Mouse (Mus musculus) thymus, postnatal 25 days (tissue): Measurements from ENCODE around the gene a.

ENCODE experiments used
- DNase-seq: peaks from one replicate; pipeline ENCODE4 v3.0.0; 2022

The a gene

GRCm38 (mm10) chr2:154790656-154791483 lies at the start of gene a, which contains the start of gene Raly:
a (plus strand) TSS chr2:154791402.
Raly (plus strand) TSS chr2:154791096.
- DNase-seq, result peak; percentile 98

DNA sequence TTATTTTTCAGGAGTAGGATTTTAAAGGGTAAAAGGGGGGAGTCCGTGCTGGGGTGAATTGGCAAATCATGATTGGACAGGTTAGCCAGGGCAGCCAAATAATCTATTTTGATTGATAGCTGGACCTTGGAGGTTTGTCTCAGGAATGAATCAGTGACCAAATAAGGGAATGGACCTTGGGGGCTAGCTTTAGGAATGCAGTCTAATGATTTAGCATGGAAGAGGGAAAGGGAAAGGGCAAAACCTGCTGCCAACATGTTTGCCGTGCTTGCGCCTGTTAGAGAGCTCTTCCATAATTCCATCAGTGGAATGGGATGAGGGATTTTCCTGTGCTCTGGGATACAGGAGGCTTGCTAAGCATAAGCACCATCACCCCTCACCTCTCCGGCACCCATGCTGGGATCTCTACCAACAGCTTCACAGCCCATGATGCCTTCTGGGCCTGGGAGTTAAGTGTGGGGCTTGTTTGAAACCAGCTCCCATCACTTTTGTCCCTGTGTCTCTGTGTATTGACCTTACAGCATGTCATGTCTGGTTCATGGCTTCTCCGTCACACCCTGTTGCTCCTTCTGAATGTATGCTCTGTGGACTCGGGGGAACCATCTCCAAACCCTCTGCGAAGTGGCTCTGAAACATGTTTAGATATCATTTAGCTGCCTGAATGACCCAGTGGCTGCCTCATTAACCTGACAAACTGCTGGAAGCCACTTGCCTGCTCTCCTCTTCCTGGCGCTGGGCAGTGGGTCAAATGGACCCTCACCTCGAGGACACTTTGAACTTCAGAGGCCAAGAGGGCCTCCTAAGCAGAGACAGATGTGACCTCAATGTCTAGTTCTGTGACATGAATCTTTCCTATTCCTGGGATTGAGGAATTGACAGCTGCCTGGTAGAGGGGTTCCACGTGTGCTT lies 48.0 kb upstream of the a start:
- no peak for DNase-seq

- no peak for DNase-seq
Measured at GRCm38 (mm10) chr2:154743915-154744314, 47.3 kb upstream of the a start.

- no peak for DNase-seq
Measured at GRCm38 (mm10) chr2:154748383-154748782, 42.8 kb upstream of the a start.

DNA sequence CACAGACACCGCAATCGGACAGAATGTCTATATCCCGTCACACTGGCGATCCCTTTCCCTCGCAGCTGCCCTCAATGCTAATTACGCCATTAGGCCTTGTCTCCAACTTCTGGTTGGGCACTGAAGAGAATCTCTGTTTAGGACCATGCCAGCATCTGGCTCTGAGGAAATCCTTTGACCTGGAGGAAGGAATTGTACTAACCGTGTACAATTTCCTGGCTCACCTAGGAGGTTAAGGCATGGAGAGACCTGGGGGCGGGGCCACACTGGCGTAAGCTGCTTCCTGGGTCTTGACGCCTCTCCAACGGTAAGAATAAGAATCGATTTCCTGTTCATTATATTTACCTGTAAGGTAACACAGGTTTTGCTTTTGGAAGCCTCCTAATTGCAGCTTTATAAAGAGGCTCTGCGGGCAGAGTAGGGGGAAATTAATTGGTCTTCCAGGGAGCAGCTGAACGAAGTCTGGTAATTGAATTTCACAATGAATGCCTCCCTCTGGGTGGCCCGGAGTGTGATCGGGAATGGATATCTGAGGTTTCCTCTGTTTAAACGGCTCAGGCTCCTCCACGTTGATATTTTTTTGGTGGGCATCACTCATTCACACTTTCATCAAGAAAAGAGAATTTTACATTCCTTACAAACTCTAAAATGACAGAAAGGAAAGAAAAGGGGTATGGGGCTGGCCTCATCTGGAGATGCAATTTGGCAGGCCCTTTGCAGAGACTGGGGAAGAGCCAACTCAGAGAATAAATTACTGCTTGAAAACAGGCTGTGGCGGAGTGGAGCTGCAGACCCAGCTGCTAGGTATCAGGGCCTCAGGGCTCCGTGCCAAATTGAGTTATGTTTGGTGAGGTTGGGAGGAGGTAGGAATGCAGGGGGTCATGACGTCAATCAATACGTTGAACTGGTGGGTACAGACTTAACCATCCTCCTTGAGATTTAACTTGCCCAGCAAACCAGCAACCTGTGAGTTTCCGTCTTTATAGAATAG lies 41.9 kb upstream of the a start:
- DNase-seq, result no peak

DNA sequence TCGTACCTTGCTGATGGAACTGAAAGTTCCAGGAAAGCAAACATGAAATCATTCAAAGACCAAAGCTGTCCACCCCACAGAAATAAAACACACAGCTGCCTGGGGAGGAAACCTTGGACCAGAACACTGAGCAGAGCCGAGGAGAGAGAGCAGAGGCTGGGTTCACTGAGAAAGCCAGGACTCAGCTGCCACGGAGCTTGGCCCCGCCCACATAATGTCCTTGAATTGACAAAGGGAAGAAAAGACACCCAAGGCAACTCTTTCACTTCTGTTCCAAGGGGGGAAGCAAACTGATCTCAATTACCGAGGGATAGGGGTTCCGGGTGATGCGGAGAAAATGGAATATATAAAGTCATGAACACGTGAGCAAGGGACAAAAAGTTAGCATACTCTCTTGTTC lies 39.3 kb upstream of the a start:
- DNase-seq, result no peak

- DNase-seq, result no peak
Measured at GRCm38 (mm10) chr2:154754068-154754560, 37.1 kb upstream of the a start.

DNA sequence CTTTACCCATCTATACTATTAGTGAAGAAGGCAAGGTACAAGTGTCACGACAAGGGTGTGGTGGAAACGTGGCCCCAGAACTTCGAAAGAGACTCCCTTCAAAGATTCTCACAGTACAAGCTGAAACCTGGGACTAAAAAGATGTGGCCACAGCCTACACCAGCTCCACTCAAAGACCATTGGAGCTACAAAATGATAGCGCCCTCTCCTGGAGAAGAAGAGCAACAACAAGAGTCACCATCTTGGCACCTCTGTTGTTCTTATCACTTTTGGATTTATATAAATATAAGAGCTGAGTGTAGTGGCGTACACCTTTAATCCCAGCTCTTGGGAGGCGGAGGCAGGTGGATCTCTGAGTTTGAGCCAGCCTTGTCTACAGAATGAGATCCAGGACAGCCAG lies 35.4 kb upstream of the a start:
- DNase-seq, result no peak

GRCm38 (mm10) chr2:154757691-154758090 lies 33.5 kb upstream of the a start:
- DNase-seq, result no peak

DNA sequence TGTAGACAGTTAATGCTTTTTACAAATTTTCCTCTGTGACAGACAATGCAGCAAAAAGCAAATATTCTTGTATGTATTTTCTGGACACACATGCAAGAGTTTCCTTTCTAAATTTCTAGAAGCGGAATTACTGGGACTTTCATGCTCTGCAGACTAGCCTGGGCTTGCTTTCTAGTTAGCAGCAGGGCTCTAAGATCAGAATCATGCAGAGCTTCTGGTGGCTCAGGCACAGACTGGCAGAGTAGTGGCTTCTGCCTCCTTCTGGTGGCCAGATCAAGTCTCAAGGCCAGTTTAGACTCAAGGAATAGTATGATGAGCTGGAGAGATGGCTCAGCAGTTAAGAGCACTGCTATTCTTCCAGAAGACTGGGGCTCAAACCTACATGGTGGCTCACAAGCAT lies 32.7 kb upstream of the a start:
- DNase-seq, result no peak

DNA sequence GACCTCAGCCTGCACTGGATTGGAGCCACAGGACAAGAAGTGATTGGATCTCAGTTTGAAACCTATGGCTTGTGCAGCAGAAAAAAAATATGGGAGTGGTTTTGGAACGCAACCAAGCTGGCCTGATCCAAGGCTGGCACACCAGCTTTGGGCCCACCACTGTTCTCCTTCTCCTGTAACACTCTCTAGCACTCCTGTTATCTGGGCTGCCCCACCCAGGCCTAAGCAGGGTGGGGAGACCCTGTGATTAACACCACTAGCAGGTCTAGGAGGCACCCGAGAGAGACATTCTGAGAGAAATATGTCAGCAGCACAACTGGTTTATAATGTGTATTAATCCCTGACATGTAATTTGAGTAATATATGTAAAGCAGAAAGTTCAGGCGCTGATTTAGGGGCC lies 28.0 kb upstream of the a start:
- no peak for DNase-seq

DNA sequence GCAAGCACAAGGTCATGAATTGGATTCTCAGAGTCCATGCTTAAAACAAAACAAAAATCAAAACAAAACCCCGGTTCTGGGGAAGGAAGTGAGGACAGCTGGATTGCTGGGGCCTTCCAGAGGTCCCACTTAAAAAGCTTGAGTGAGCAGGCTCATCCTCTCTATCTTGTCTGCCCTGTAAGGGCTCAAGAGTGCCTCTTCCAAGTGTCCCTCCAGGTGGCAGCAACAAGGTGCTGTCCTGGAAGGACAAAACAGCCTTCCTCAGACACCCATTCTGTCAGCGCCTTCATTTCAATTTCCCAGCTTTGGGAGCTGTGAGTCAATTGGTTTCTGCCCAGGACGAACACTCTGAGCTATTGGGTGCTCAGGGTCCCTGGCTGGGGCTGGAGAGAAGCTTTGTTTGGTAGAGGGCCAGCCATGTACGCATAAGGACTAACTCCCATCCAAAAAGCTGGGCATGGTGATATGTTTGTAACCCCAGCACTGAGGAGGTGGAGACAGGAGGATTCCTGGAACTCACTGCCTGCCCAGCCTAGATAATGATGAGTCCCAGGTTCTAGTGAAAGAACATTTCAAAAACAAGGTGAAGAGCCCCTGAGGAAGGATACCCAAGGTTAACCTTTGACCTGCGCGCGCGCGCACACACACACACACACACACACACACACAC lies 26.2 kb upstream of the a start:
- DNase-seq, result no peak

GRCm38 (mm10) chr2:154765554-154766008 lies 25.6 kb upstream of the a start:
- no peak for DNase-seq

DNA sequence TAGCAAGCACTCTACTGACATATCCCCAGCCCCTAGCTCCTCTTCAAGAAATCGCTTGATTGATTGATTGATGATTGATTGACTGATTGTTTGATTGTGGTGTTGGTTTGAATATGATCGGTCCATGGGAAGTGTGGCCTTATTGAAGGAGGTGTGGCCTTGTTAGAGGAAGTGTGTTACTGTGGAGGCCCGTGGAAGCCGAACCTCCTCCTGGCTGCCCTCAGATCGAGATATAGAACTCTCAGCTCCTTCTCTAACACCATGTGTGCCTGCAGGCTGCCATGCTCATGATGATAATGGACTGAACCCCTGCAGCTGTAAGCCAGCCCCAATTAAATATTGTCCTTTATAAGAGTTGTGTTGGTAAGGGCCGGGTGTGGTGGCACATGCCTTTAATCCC lies 24.2 kb upstream of the a start:
- no peak for DNase-seq

- no peak for DNase-seq
Measured at GRCm38 (mm10) chr2:154769930-154770329, 21.3 kb upstream of the a start, which contains the start of gene Gm14214. Gm14214 (minus strand) TSS chr2:154770030.

- DNase-seq, result no peak
Measured at GRCm38 (mm10) chr2:154771604-154772003, 19.6 kb upstream of the a start.

DNA sequence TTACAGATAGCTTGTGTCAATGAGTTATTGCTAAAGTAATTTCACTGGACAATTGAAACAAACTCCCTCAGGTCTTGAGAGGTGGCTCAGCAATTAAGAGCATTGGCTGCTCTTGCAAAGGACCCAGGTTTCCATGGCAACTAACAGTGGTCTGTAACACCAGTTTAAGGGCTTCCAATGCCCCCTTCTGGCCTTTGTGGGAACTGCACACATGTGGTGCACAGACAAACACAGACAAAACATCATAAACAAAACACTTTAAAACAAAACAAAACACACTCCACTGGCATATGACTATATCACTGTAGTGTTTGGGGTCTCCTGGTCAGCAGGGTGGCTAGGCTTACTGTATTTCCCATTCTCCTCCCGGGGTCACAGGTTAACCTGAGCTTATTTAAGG lies 17.2 kb upstream of the a start:
- peak; percentile 23 for DNase-seq

GRCm38 (mm10) chr2:154776496-154776895 lies 14.7 kb upstream of the a start:
- no peak for DNase-seq

GRCm38 (mm10) chr2:154779648-154780047 lies 11.6 kb upstream of the a start:
- DNase-seq, result no peak

DNA sequence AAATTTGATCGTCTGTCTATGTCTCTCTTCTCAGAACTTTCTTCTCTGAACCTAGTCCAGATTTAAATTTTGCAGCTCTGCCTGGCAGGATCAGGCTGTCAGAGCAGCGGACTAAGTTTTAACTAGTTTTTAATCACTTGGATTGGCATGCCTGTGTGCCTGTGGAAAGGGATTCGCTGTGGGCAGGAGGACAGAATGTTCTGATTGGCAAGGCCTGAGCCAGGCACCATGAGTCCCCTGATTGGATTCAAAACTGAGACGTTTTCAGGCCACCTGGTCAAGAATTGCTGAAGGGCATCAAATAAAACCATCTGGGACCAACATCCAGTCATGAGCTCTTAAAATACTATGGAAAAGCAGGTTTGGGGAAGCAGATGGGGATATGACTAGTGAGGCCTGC lies 8.8 kb upstream of the a start:
- no peak for DNase-seq

GRCm38 (mm10) chr2:154782856-154783650 lies 8.1 kb upstream of the a start:
- no peak for DNase-seq
